In genomic region chr9:50941804-50942401, GRCm38 (mm10) we compare ENCODE assay signal across 14 mouse cellular contexts.
"Had no signal": no experiment of that assay in that cellular context is flagged by ENCODE, and none has a peak within 500 bp of the region (broad histone marks: within the 10 kb centered on the region; RNA-seq: fewer than 3 reads in every experiment).

No protein-coding gene starts in this region.

- H3K9me3 ChIP-seq: limb, embryonic 15.5 days; liver, embryonic 12.5 days had no signal

- H3K4me2 ChIP-seq: limb, embryonic 15.5 days; liver, embryonic 12.5 days; lung, embryonic 14.5 days had no signal

- H3K4me1 ChIP-seq: limb, embryonic 15.5 days had no signal

- H3K27ac ChIP-seq: limb, embryonic 15.5 days; liver, embryonic 12.5 days; macrophage had no signal

- H3K9ac ChIP-seq: limb, embryonic 15.5 days; liver, embryonic 12.5 days; lung, embryonic 14.5 days had no signal

- H3K27me3 ChIP-seq: limb, embryonic 15.5 days; liver, embryonic 12.5 days had no signal

- H3K36me3 ChIP-seq: limb, embryonic 15.5 days; liver, embryonic 12.5 days had no signal

- DNase-seq: kidney, adult 8-10 months; kidney, postnatal 36 days; layer of hippocampus, adult 9-11 months; layer of hippocampus, postnatal 36 days; lung, embryonic 14.5 days; lung, postnatal 14 days; midbrain, embryonic 14.5 days; right cerebral cortex, adult 18-20 months; right cerebral cortex, postnatal 25 days had no signal

- ATAC-seq: intestine, embryonic 16.5 days; liver, embryonic 12.5 days had no signal

- H3K4me3 ChIP-seq: limb, embryonic 15.5 days; liver, embryonic 12.5 days; myocyte had no signal
